Mouse (Mus musculus) cerebellum, adult 2 months (tissue): Measurements from ENCODE around the gene Draxin. TPM values are rescaled to one million over a fixed set of nuclear protein-coding genes. Genes with fewer than 3 reads are reported as not detected.
"Not testable (repeated sequence)": the region's sequence is repeated elsewhere in the genome, so short reads cannot be mapped to it uniquely, and the experiment has no call there.

Experiments used
- DNase-seq, 2 experiments: peaks; one replicate each; pipeline ENCODE4 v3.0.0; 2021
- H3K27ac ChIP-seq: fragments of 200-500 bp; 2 replicates; pipeline ENCODE4 v1.5.1; 2012; ENCODE audit warnings: low read length, control low read depth, inconsistent platforms; ENCODE audit not compliant: insufficient read depth
- H3K27me3 ChIP-seq: fragments of 200-500 bp; 2 replicates; pipeline ENCODE4 v1.6.1; 2012; ENCODE audit warnings: inconsistent platforms, mild to moderate bottlenecking, low read length, moderate library complexity; ENCODE audit not compliant: control insufficient read depth, insufficient read depth
- H3K4me1 ChIP-seq: fragments of 200-500 bp; 2 replicates; pipeline ENCODE4 v1.6.1; 2011; ENCODE audit warnings: low read length; ENCODE audit not compliant: control insufficient read depth, insufficient read depth
- H3K4me3 ChIP-seq: fragments of 200-500 bp; replicated peaks from 2 replicates; pipeline ENCODE3; 2011; ENCODE audit warnings: mild to moderate bottlenecking, low read depth, low read length, control low read depth; ENCODE audit not compliant: insufficient read depth
- CTCF ChIP-seq: fragments of 200-500 bp; IDR thresholded peaks from 2 replicates; pipeline ENCODE4 v1.5.1; 2011; ENCODE audit warnings: low read depth, mild to moderate bottlenecking, control low read depth, low read length, moderate library complexity, borderline replicate concordance; ENCODE audit not compliant: insufficient read depth
- POLR2A ChIP-seq: fragments of 200-500 bp; IDR thresholded peaks from 2 replicates; pipeline ENCODE4 v1.6.1; 2011; ENCODE audit warnings: low read length, control low read depth, borderline replicate concordance; ENCODE audit not compliant: insufficient read depth
- WGBS: fragments of 180-500 bp; shearing (Covaris S2); methylation state at CpG from one replicate; pipeline ENCODE4 v1.1.7; 2018; 5-methylcytosine and 5-hydroxymethylcytosine counted together
- polyA plus RNA-seq: library from polyadenylated mRNA; depleted of rRNA; stranded (reverse); fragments of >200 nt; gene quantifications from 2 replicates; pipeline ENCODE4 v1.2.3, GENCODE M21; 2012

Gene Draxin
- polyA plus RNA-seq, 1 experiment = 0.33 TPM

- Histone ChIP-seq H3K27me3 (no peaks in the 10 kb centered on the region), H3K4me3 (no peak overlapping the region), H3K4me1 (peaks cover 12% of the 10 kb centered on the region), H3K27ac (no peak overlapping the region)
- WGBS = 53% methylated on average over 9 of the region's 9 CpGs
- no peak for TF ChIP-seq CTCF
- no peak for TF ChIP-seq POLR2A
- no peak for DNase-seq
These were observed 9.9 kb downstream of the Draxin start for GRCm38 (mm10) chr4:148120555-148120954.

DNA sequence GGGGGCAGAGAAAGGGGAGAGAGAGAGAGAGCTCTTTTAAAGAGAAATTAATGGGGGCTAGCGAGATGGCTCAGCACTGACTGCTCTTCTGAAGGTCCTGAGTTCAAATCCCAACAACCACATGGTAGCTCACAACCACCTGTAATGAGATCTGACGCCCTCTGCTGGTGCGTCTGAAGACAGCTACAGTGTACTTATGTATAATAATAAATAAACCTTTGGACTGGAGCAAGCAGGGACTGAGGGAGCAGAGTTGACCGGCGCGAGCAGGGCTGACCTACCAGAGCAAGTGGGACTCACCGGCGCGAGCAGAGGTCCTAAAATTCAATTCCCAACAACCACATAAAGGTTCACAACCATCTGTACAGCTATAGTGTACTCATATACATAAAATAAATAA, 10.9 kb downstream of the Draxin start:
- H3K27me3 ChIP-seq, DNase-seq, H3K4me3 ChIP-seq, H3K27ac ChIP-seq: not testable (repeated sequence)
- WGBS = 91% methylated on average over 9 of the region's 9 CpGs
- peaks cover 12% of the 10 kb centered on the region for H3K4me1 ChIP-seq

DNA sequence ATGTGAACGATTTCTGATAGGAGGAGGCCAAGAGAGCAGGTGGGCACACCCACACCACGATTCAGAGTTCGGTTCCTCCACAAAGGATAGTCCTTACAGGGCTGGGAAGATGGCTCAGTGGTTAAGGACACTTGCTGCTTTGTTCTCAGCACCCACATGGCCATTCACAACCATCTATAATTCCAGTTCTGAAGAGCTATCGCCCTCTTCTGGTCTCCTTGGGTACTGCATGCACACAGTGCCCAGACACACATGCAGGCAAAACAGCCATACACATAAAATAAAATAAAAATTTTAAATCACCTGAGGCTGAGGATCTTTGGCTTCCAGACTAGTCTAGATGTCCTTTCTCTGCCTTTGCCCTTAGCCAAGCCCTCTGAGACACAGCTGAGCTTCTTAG, 13.1 kb downstream of the Draxin start:
- Histone ChIP-seq H3K27ac (no peak overlapping the region), H3K4me1 (peaks cover 10% of the 10 kb centered on the region), H3K4me3 (no peak overlapping the region), H3K27me3 (no peaks in the 10 kb centered on the region)
- peak; percentile 19; the same call in 1 of the 2 replicates for TF ChIP-seq CTCF
- TF ChIP-seq POLR2A = no peak
- WGBS = 75% methylated on average over 4 of the region's 4 CpGs
- no peak for DNase-seq

DNA sequence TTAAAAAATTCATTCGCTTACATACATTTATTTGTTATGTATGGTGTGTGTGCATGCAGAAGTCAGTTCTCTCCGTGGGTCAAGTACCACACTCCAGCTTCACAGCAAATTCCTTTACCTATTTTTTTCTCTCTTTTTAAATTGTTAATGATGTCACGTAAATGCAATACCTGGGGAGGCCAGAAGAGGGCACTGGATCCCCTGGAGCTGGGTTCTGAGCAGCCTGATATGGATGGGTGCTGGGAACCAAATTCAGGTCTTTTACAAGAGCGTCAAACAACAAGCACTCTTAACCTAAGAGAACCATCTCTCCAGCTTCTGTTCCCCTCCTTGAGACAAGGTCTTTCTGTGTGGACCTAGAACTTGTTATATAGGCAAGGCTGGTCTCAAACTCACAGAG, 13.8 kb downstream of the Draxin start:
- TF ChIP-seq POLR2A (no peak), CTCF (peak; percentile 25; the same call in 1 of the 2 replicates)
- 88% methylated on average over 4 of the region's 4 CpGs for WGBS
- DNase-seq = no peak

DNA sequence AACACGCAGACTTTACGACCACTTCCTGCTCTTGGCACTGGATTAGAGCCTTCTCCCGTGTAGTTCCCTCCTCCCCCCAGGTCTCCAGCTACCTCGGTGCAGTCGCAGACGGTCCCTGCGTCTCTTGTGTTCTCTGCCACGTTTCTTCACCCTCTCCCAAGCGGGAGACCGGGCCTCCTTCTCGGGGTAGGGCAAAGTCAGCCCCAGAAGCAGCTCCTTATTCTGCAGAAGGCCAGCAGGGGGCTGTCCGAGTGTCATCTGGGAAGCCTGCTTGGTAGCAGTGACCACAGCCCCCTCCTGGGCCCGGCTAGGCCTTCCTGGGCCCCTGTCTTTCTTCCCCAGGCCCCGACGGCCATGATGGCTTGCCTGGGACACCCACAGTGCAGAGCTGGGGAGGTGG, 15.0 kb downstream of the Draxin start:
- TF ChIP-seq POLR2A (no peak), CTCF (no peak)
- WGBS = 18% methylated on average over 15 of the region's 15 CpGs
- peak in 1 of 2 experiments; percentile 31 for DNase-seq
- Histone ChIP-seq H3K27me3 (no peaks in the 10 kb centered on the region), H3K4me3 (no peak overlapping the region), H3K27ac (no peak overlapping the region), H3K4me1 (no peaks in the 10 kb centered on the region)

More for the DNA sequence above, 13.8 kb downstream of the Draxin start:
- Histone ChIP-seq H3K27ac (no peak overlapping the region), H3K4me3 (no peak overlapping the region), H3K27me3 (no peaks in the 10 kb centered on the region), H3K4me1 (peaks cover 5% of the 10 kb centered on the region; the same call in 1 of the 2 replicates)

DNA sequence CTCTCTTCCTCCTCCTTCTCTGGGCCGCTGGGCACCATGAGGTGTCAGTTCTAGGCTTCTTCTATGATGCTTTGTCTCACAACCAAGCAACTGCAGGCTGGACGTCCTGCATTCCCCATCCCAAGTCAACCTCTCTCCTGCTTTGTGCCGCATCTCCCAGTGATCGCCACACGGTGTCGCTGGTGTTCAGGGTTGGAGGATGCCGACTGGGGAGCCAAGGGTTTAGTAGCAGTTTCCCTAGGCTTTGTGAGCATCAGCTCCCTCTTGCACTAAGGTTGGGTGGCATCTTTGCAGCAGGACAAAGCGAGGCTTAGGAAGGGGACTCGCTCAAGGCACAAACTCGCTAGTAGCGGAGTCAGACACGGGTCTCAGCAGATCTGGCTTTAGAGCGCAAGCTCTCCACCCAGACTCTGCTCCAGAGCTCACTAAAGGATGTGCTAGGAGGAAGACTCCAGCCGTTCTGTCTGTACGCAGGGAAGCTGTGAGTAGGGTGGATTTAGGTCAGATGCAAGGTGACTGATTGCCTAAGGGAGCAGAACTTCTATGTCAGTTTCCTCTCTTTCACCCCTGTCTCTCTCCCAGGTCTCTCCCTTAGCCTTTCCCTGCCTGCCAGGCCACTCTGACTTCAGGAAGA, 15.6 kb downstream of the Draxin start:
- Histone ChIP-seq H3K4me3 (peak overlapping the region; percentile 3), H3K27me3 (no peaks in the 10 kb centered on the region), H3K27ac (no peak overlapping the region), H3K4me1 (no peaks in the 10 kb centered on the region)
- TF ChIP-seq CTCF (peak; percentile 99), POLR2A (no peak)
- peak; percentile 79 to 90 for DNase-seq
- WGBS = 7% methylated on average over 15 of the region's 15 CpGs

DNA sequence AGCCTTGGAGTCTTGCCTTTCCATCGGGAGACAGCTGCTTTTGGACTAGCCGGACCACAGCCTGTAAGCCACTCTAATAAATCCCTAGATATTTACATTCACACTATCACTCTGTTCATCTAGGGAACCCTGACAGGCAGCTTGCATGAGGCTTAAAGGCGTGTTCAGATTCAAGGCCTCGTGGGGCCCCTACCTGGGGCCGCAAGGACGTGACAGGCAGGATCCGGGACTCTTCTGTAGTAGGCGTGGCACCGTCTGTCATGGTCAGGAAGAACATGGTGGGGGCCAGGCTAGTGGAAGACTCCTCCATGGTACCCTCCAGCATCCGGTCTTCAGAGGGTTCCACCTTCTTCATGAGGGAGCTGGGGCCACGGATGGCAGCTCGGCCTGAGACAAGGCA, 18.0 kb downstream of the Draxin start:
- H3K27me3 ChIP-seq = no peaks in the 10 kb centered on the region
- TF ChIP-seq POLR2A = no peak
- H3K4me3 ChIP-seq = no peak overlapping the region
- WGBS = 88% methylated on average over 12 of the region's 12 CpGs
- H3K4me1 ChIP-seq = peaks cover 11% of the 10 kb centered on the region
- no peak overlapping the region for H3K27ac ChIP-seq
- no peak for DNase-seq

DNA sequence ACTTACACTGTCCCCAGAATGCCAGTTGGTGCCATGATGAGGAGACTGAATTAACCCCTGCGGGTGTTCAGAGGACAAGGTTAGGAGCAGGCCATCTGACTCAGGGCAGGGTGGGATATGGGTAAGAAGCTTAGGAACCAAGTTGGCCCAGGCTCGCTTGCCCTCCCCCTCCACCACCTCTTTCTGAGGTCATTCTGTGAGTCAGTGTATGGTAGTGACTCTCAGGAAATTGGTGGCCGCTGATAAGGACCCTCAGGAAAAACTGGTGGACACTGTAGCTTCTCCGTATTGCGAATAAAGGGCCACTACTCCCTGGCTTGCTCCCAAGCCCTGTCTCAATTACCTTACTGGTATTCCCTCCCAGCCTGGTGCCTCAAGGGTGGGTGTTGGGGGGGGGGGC, 21.3 kb downstream of the Draxin start:
- Histone ChIP-seq H3K27me3 (no peaks in the 10 kb centered on the region), H3K4me1 (peaks cover 11% of the 10 kb centered on the region), H3K27ac (no peak overlapping the region), H3K4me3 (no peak overlapping the region)
- no peak for DNase-seq
- TF ChIP-seq POLR2A (no peak), CTCF (no peak)
- WGBS = 80% methylated on average over 5 of the region's 5 CpGs
